Mouse (Mus musculus): Measurements from ENCODE around the gene Abcg4. TPM values are rescaled to one million over a fixed set of nuclear protein-coding genes. Genes with fewer than 3 reads are reported as not detected.
"Not testable (repeated sequence)": the region's sequence is repeated elsewhere in the genome, so short reads cannot be mapped to it uniquely, and the experiment has no call there.

Abcg4 gene
- polyA plus RNA-seq, 1 experiment from 2014 or later: 1.0 TPM

DNA sequence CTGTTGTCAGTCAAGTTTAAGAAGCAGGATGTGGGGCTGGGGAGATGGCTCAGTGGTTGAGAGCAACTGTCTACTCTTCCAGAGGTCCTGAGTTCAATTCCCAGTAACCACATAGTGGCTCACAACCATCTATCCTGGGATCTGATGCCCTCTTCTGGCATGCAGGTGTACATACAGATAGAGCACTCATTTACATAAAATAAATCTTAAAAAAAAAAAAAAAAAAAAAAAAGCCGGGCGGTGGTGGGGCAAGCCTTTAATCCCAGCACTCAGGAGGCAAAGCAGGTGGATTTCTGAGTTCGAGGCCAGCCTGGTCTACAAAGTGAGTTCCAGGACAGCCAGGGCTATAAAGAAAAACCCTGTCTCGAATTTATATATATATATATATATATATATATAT is 35.2 kb upstream of the Abcg4 start:
- H3K36me3 ChIP-seq (ENCODE audit: insufficient read depth, low read length); H3K9me3 ChIP-seq (replicated peaks; ENCODE audit: low read length); H3K9ac ChIP-seq (ENCODE audit: low read depth, low read length); H3K27me3 ChIP-seq (ENCODE audit: insufficient read depth, low read length); H3K4me2 ChIP-seq (ENCODE audit: low read length); DNase-seq (ENCODE audit: low spot score); H3K27ac ChIP-seq; ATAC-seq (replicated peaks; ENCODE audit: low FRiP score, low read depth); H3K4me3 ChIP-seq (replicated peaks; ENCODE audit: low read depth, low read length): not testable (repeated sequence)
- WGBS: 84% methylated on average over 4 of the region's 4 CpGs
- H3K4me1 ChIP-seq (replicated peaks; ENCODE audit: insufficient read depth, low read length): peaks cover 16% of the 10 kb centered on the region
- TF ChIP-seq CTCF (IDR thresholded peaks at IDR 0.05; ENCODE audit: low read depth): peak; percentile 43

DNA sequence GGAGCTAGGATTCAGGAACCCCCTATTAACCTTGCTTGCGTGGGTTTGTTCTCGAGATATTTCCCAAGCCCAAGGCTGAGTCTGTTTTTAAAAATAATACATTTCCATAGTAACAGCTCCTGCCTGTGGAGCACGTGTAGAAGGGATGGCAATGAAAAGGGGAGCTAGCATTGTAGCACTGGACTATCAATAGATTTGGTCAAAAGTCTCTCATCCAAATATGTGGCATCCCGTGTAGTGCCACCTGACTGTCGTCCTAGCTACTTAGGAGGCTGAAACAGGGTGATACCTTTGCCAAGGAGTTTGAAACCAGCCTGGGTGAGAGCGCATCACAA is 32.4 kb upstream of the Abcg4 start:
- Histone ChIP-seq H3K27me3 (ENCODE audit: insufficient read depth, low read length) (no peaks in the 10 kb centered on the region), H3K36me3 (ENCODE audit: insufficient read depth, low read length) (peaks cover 8% of the 10 kb centered on the region), H3K4me3 (replicated peaks; ENCODE audit: low read depth, low read length) (peak overlapping the region; percentile 84; the same call in 1 of the 2 replicates), H3K4me2 (ENCODE audit: low read length) (peak overlapping the region; percentile 93), H3K27ac (0 out of 2 replicates have a peak overlapping the region, but pooled peaks have one; percentile 43), H3K4me1 (replicated peaks; ENCODE audit: insufficient read depth, low read length) (peaks cover 16% of the 10 kb centered on the region), H3K9ac (ENCODE audit: low read depth, low read length) (peak overlapping the region; percentile 46), H3K9me3 (replicated peaks; ENCODE audit: low read length) (no peaks in the 10 kb centered on the region)
- 25% methylated on average over 6 of the region's 6 CpGs for WGBS
- DNase-seq (ENCODE audit: low spot score): peak; percentile 61
- no peak for TF ChIP-seq CTCF (IDR thresholded peaks at IDR 0.05; ENCODE audit: low read depth)
- ATAC-seq (replicated peaks; ENCODE audit: low FRiP score, low read depth): no peak

DNA sequence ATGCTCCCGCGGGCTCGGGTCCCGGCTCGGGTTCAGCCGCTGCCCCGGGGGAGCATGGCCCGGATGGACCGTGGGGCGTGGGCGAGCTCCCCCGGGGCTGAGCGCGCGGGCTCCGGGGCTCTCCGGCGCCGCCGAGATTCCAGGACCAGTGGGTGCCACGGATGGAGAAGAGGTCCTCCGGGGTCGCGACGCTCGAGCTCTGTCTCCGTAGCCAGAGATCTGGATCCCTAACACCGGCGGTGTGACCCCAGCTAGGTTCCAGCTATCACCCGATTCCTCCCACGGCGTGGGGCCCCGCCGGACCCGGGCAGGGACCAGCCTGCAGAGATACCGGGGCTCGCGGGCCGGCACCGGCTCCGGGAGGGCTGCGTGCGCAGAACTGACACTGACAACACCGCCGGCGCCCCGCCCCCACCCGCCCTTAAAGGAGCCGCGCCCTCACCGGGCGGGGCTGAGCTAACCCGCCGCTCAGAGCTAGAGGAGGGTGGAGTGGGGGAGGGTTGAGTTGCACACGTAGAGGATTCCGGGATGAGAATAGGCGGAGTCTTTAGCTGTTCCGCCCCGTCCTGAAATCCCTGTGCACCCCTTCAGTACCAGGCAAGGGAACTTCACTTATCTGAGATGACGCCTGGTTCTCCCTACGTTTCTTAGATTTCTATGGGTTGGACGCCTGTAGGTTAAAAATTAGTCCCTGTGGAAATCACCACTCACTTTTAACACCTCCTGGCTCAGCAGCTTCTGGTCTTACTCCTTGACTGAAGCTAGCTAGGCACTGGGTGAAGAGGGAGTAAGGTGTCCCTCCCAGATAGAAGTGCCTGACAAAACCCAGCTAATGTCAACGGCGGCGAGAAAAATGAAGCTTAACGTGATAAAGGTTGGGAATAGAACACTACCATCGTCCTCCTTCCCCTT is 31.7 kb upstream of the Abcg4 start, which contains the start of gene C2cd2l:
TSS of gene C2cd2l (minus strand) at position 399 of the 912 bp plus-strand sequence.
- H3K4me1 ChIP-seq (replicated peaks; ENCODE audit: insufficient read depth, low read length): peaks cover 16% of the 10 kb centered on the region
- no peaks in the 10 kb centered on the region for H3K9me3 ChIP-seq (replicated peaks; ENCODE audit: low read length)
- WGBS: under 1% methylated on average over 67 of the region's 67 CpGs
- peak within 1 kb of the TSS; percentile 93 for H3K4me2 ChIP-seq (ENCODE audit: low read length)
- no peak for TF ChIP-seq CTCF (IDR thresholded peaks at IDR 0.05; ENCODE audit: low read depth)
- peak within 1 kb of the TSS; percentile 88 for H3K9ac ChIP-seq (ENCODE audit: low read depth, low read length)
- H3K27me3 ChIP-seq (ENCODE audit: insufficient read depth, low read length): no peaks in the 10 kb centered on the region
- ATAC-seq (replicated peaks; ENCODE audit: low FRiP score, low read depth) (peak; percentile 95), DNase-seq (ENCODE audit: low spot score) (peak; percentile 99)
- peaks cover 15% of the 10 kb centered on the region for H3K36me3 ChIP-seq (ENCODE audit: insufficient read depth, low read length)
- H3K27ac ChIP-seq: peak within 1 kb of the TSS; percentile 81
- H3K4me3 ChIP-seq (replicated peaks; ENCODE audit: low read depth, low read length): peak within 1 kb of the TSS; percentile 84

DNA sequence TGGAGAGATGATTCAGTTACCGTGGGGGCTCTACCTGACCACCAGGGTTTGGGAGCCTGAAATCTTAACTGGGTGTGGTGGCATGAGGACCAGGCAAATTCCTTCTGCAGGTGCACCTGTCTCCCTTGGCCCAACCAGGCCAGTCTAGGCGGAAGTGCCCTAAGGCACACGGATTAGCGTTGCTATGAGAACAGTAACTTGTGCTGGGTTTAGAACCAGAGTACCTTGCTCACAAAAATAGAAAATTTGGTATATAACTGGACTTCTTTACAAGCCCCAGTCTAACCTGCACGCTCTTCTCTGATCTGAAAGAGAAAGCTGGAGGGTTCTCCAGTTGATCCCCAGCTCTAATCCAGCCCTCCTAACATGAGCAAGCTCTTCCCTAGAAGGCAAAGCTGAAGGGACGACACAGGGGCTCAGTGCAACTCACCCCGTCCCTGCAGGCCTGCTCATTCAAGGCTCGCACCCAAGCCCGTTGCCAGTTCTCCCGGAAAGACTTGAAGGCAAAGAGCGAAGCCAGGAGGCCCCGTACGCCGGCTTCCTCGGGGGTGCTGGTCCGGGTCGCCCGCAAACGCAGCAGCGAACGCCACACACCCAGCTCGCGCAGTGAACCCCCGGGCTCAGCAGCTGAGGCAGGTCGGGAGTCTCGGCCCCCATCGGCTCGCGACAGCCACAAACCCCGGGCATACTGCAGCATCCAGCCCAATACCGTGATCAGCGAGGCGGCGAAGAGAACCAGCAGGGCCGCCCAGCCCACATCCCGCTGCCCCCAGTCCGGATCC is 30.9 kb upstream of the Abcg4 start:
- no peak for DNase-seq (ENCODE audit: low spot score)
- WGBS: 2% methylated on average over 37 of the region's 37 CpGs
- Histone ChIP-seq H3K4me1 (replicated peaks; ENCODE audit: insufficient read depth, low read length) (peaks cover 16% of the 10 kb centered on the region), H3K9ac (ENCODE audit: low read depth, low read length) (peak overlapping the region; percentile 88), H3K27ac (peak overlapping the region; percentile 81), H3K4me2 (ENCODE audit: low read length) (peak overlapping the region; percentile 93), H3K27me3 (ENCODE audit: insufficient read depth, low read length) (no peaks in the 10 kb centered on the region), H3K4me3 (replicated peaks; ENCODE audit: low read depth, low read length) (peak overlapping the region; percentile 84), H3K9me3 (replicated peaks; ENCODE audit: low read length) (no peaks in the 10 kb centered on the region), H3K36me3 (ENCODE audit: insufficient read depth, low read length) (peaks cover 20% of the 10 kb centered on the region)
- no peak for ATAC-seq (replicated peaks; ENCODE audit: low FRiP score, low read depth)
- TF ChIP-seq CTCF (IDR thresholded peaks at IDR 0.05; ENCODE audit: low read depth): no peak

DNA sequence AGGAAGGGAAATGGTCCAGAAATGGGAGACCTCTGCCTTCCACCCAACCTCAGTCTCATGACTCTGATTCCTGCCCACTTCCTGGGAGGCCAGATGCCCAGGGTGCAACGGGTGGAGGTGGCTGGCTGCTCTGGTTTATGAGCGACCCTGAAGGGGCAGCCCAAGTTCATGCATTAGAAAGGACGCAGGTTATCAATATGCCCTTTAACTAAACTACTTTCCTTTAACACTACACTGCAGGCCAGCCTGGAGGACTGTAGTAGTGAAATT is 30.3 kb upstream of the Abcg4 start:
- no peak for DNase-seq (ENCODE audit: low spot score)
- Histone ChIP-seq H3K36me3 (ENCODE audit: insufficient read depth, low read length) (peaks cover 25% of the 10 kb centered on the region), H3K9me3 (replicated peaks; ENCODE audit: low read length) (no peaks in the 10 kb centered on the region), H3K4me2 (ENCODE audit: low read length) (peak overlapping the region; percentile 93), H3K27me3 (ENCODE audit: insufficient read depth, low read length) (no peaks in the 10 kb centered on the region), H3K4me1 (replicated peaks; ENCODE audit: insufficient read depth, low read length) (peaks cover 16% of the 10 kb centered on the region), H3K9ac (ENCODE audit: low read depth, low read length) (peak overlapping the region; percentile 88; the same call in 1 of the 2 replicates), H3K27ac (peak overlapping the region; percentile 81), H3K4me3 (replicated peaks; ENCODE audit: low read depth, low read length) (peak overlapping the region; percentile 84)
- TF ChIP-seq CTCF (IDR thresholded peaks at IDR 0.05; ENCODE audit: low read depth): no peak
- ATAC-seq (replicated peaks; ENCODE audit: low FRiP score, low read depth): no peak
- WGBS: 32% methylated on average over 3 of the region's 3 CpGs

DNA sequence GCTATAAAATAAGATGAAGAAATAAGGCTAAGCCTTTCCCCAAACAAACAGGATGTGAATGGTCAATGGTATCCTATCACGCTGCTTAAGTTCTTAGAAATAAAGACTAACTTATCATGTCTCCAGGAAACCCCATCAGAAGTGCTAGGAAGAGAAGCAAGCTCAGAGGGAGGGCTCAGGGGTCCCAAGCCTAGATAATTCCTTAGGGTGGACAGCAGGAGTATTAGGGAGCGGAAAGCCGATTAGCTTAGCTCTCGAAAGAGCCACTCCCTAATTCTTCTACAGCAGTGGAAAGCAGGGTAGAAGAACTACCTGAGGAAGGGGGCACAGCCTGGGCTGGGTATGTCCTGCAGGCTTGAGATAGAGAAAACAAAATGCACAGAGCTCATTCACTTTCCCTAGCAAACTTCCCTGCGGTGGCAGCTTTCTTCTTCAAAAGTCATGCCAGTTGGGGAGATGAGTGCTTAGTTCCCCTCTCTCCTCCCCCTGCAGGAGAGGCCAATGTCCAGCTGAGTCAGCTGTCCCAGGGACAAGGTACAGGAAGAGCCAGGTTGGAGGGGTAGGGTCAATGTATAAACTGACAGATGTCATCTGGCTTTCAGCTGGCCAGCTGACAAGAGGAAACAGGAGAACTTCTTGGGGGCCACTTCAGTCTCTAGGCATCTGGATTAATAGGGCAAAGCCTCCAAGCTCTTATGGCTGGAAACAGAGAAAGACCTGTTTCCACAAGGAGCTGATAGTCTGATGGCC is 29.8 kb upstream of the Abcg4 start:
- Histone ChIP-seq H3K4me3 (replicated peaks; ENCODE audit: low read depth, low read length) (peak overlapping the region; percentile 84), H3K27me3 (ENCODE audit: insufficient read depth, low read length) (no peaks in the 10 kb centered on the region), H3K4me1 (replicated peaks; ENCODE audit: insufficient read depth, low read length) (peaks cover 16% of the 10 kb centered on the region), H3K9ac (ENCODE audit: low read depth, low read length) (peak overlapping the region; percentile 88; the same call in 1 of the 2 replicates), H3K36me3 (ENCODE audit: insufficient read depth, low read length) (peaks cover 30% of the 10 kb centered on the region), H3K9me3 (replicated peaks; ENCODE audit: low read length) (no peaks in the 10 kb centered on the region), H3K27ac (peak overlapping the region; percentile 81; the same call in 1 of the 2 replicates), H3K4me2 (ENCODE audit: low read length) (peak overlapping the region; percentile 93)
- TF ChIP-seq CTCF (IDR thresholded peaks at IDR 0.05; ENCODE audit: low read depth): no peak
- ATAC-seq (replicated peaks; ENCODE audit: low FRiP score, low read depth): peak; percentile 57
- no peak for DNase-seq (ENCODE audit: low spot score)
- 57% methylated on average over 5 of the region's 5 CpGs for WGBS
